In the genomic region with DNA sequence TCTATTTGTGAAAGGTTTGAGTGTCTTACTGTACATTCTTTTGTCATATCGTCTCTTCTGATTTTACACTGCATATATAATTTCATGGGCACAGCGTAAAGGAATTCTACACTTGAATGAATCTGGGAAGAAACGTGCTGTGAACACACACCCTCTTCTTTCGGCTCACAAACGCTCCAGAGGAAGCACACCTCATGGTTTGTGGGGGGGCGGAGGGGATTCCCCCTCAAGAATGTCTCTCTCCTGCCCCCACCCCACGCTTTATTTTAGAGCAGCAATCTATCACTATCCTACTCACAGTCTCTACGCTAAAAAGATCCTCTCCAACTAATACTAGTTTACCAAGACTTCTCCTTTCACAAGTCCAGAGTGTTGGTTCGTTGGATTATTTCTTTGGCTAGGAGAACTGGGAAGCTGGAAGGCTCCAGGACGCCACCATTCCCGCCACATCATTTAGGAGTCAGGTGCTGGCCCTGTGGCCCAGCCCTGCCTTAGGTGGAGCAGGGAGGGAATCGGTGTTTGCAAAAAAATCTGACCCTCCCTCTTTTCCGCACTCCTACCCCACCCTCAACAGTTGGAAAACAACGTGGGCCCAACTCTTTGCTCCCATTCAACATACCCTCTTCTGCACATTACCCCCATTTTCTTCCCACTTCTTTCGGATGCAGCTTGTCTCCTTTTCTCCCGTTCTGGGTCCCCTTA, we compare ENCODE assay signal across 9 mouse cellular contexts. TPM values are rescaled to one million over a fixed set of nuclear protein-coding genes. Genes with fewer than 3 reads are reported as not detected.
A peak's percentile ranks its signal among the peaks of the same experiment; 100 is the strongest.
DNase-seq lines count a peak whose midpoint lies in the region; ATAC-seq and TF ChIP-seq lines count a peak whose summit lies in the region.
"Had no signal": no experiment of that assay in that cellular context is flagged by ENCODE, and none has a peak within 500 bp of the region (broad histone marks: within the 10 kb centered on the region; RNA-seq: fewer than 3 reads in every experiment).

No protein-coding gene starts in this region.

- peak overlapping the region; percentile 95 for H3K27ac ChIP-seq in testis, adult 2 months (ENCODE audit: control insufficient read depth, insufficient read depth, low read depth, low read length)
- peak overlapping the region; percentile 92 for H3K27ac ChIP-seq in forebrain, postnatal 0 days (ENCODE audit: low read depth, low read length)
- H3K27ac ChIP-seq in liver, embryonic 15.5 days (replicated peaks): peak overlapping the region; percentile 94
- H3K27ac ChIP-seq in spleen, adult 2 months (ENCODE audit: insufficient read depth, low read length): peak overlapping the region; percentile 91

- TF ChIP-seq CTCF in testis, adult 2 months (IDR thresholded peaks at IDR 0.05; ENCODE audit: control insufficient read depth, insufficient read depth, insufficient replicate concordance, low read depth, low read length): no peak
- no peak for TF ChIP-seq CTCF in forebrain, postnatal 0 days (IDR thresholded peaks at IDR 0.05; ENCODE audit: low read depth)
- no peak for TF ChIP-seq CTCF in spleen, adult 2 months (IDR thresholded peaks at IDR 0.05; ENCODE audit: extremely low read depth, insufficient read depth, insufficient read length, insufficient replicate concordance)

- peak overlapping the region; percentile 97 for H3K4me3 ChIP-seq in testis, adult 2 months (ENCODE audit: control insufficient read depth, low read depth, low read length)
- H3K4me3 ChIP-seq in forebrain, postnatal 0 days (ENCODE audit: low read depth, low read length): peak overlapping the region; percentile 83
- peak overlapping the region; percentile 89 for H3K4me3 ChIP-seq in liver, embryonic 15.5 days (replicated peaks)
- peak overlapping the region; percentile 85 for H3K4me3 ChIP-seq in spleen, adult 2 months (ENCODE audit: extremely low read depth, insufficient read depth, insufficient read length)

- H3K9ac ChIP-seq in forebrain, postnatal 0 days: peak overlapping the region; percentile 79
- peak overlapping the region; percentile 94 for H3K9ac ChIP-seq in liver, embryonic 15.5 days

- H3K9me3 ChIP-seq in forebrain, postnatal 0 days (ENCODE audit: low read length): no peaks in the 10 kb centered on the region
- H3K9me3 ChIP-seq in liver, embryonic 15.5 days (replicated peaks): no peaks in the 10 kb centered on the region

- H3K36me3 ChIP-seq in testis, adult 2 months (ENCODE audit: control insufficient read depth, insufficient read depth, low read length): no peaks in the 10 kb centered on the region
- H3K36me3 ChIP-seq in forebrain, postnatal 0 days (ENCODE audit: insufficient read depth): no peaks in the 10 kb centered on the region
- no peaks in the 10 kb centered on the region for H3K36me3 ChIP-seq in liver, embryonic 15.5 days (replicated peaks)
- H3K36me3 ChIP-seq in spleen, adult 2 months (ENCODE audit: control insufficient read depth, insufficient read depth, low read length): no peaks in the 10 kb centered on the region

- DNase-seq in cerebellum, adult 11 months: peak; percentile 29
- DNase-seq in cerebellum, postnatal 4 days (ENCODE audit: low spot score in 2 of 2): no peak
- DNase-seq in testis, postnatal 10 days (ENCODE audit: low spot score): no peak
- DNase-seq in forebrain, postnatal 0 days: peak; percentile 24
- peak; percentile 37 to 71 for DNase-seq in spleen, adult 2 months (ENCODE audit: low read depth in 1 of 2, low spot score in 2 of 2)
- DNase-seq in frontal cortex, postnatal 25 days (ENCODE audit: low spot score in 2 of 2): no peak

- ATAC-seq in forebrain, postnatal 0 days: peak; percentile 46
- peak; percentile 49 for ATAC-seq in liver, embryonic 15.5 days (ENCODE audit: insufficient read depth)

- peaks cover 2% of the 10 kb centered on the region for H3K4me1 ChIP-seq in testis, adult 2 months (ENCODE audit: control insufficient read depth, insufficient read depth, low read length)
- H3K4me1 ChIP-seq in forebrain, postnatal 0 days (ENCODE audit: insufficient read depth): no peaks in the 10 kb centered on the region
- peaks cover 28% of the 10 kb centered on the region for H3K4me1 ChIP-seq in liver, embryonic 15.5 days (replicated peaks)
- no peaks in the 10 kb centered on the region for H3K4me1 ChIP-seq in spleen, adult 2 months (ENCODE audit: control insufficient read depth, insufficient read depth, insufficient read length)

- no peak for TF ChIP-seq POLR2A in testis, adult 2 months (IDR thresholded peaks at IDR 0.05; ENCODE audit: control insufficient read depth, low read depth, low read length)
- no peak for TF ChIP-seq POLR2A in spleen, adult 2 months (IDR thresholded peaks at IDR 0.05; ENCODE audit: low read depth, low read length)

- no peaks in the 10 kb centered on the region for H3K27me3 ChIP-seq in testis, adult 2 months (ENCODE audit: control insufficient read depth, insufficient read depth, low read length)
- no peaks in the 10 kb centered on the region for H3K27me3 ChIP-seq in forebrain, postnatal 0 days (ENCODE audit: insufficient read depth, low read length)
- H3K27me3 ChIP-seq in liver, embryonic 15.5 days: no peaks in the 10 kb centered on the region
- no peaks in the 10 kb centered on the region for H3K27me3 ChIP-seq in spleen, adult 2 months (ENCODE audit: control insufficient read depth, insufficient read depth, low read length)
- H3K27me3 ChIP-seq: Patski had no signal

- WGBS in forebrain, postnatal 0 days: 2% methylated on average over 16 of the region's 16 CpGs
- 6% methylated on average over 16 of the region's 16 CpGs for WGBS in liver, embryonic 15.5 days (ENCODE audit: insufficient replicate concordance)
- 2% methylated on average over 16 of the region's 16 CpGs for WGBS in spleen, adult 2 months

- peak overlapping the region; percentile 86 for H3K4me2 ChIP-seq in forebrain, postnatal 0 days (ENCODE audit: low read depth)
- peak overlapping the region; percentile 96 for H3K4me2 ChIP-seq in liver, embryonic 15.5 days

RNA-seq across cellular contexts. Expression of a gene that starts 0.8 kb away (rescaled TPM):
- 12.9 and 14.4 TPM in 2 replicates for polyA plus RNA-seq in testis, adult 2 months (2012; rRNA removed)
- 20.5 and 28.9 TPM in 2 replicates for total RNA-seq in forebrain, postnatal 0 days (2014; rRNA removed)
- polyA plus RNA-seq in forebrain, postnatal 0 days (2015; fragmentation: Nextera tagmentation; extraction: Ambion mirVana): 3.0 and 4.8 TPM in 2 replicates
- polyA plus RNA-seq in liver, embryonic 15.5 days (2015; fragmentation: Nextera tagmentation; extraction: Ambion mirVana): 0.77 and 0.78 TPM in 2 replicates
- 1.9 and 2.1 TPM in 2 replicates for polyA plus RNA-seq in spleen, adult 2 months (2012; rRNA removed)

RNA-seq across cellular contexts. Expression of a gene that starts 16.3 kb away (rescaled TPM):
- 0.28 and 0.47 TPM in 2 replicates for polyA plus RNA-seq in testis, adult 2 months (2012; rRNA removed)
- total RNA-seq in forebrain, postnatal 0 days (2014; rRNA removed): 0.15 and 0.57 TPM in 2 replicates
- polyA plus RNA-seq in forebrain, postnatal 0 days (2015; fragmentation: Nextera tagmentation; extraction: Ambion mirVana): 0.30 and 0.83 TPM in 2 replicates
- 2.8 and 4.4 TPM in 2 replicates for polyA plus RNA-seq in liver, embryonic 15.5 days (2015; fragmentation: Nextera tagmentation; extraction: Ambion mirVana)
- not detected in 2 replicates for polyA plus RNA-seq in spleen, adult 2 months (2012; rRNA removed)
- polyA plus RNA-seq: Patski had no signal

RNA-seq across cellular contexts. Expression of a gene that starts 28.1 kb away (rescaled TPM):
- 0.38 and 0.60 TPM in 2 replicates for polyA plus RNA-seq in testis, adult 2 months (2012; rRNA removed)
- total RNA-seq in forebrain, postnatal 0 days (2014; rRNA removed): 0.15 and 0.24 TPM in 2 replicates
- polyA plus RNA-seq in forebrain, postnatal 0 days (2015; fragmentation: Nextera tagmentation; extraction: Ambion mirVana): 0.17 and 0.19 TPM in 2 replicates
- 0.68 and 1.3 TPM in 2 replicates for polyA plus RNA-seq in liver, embryonic 15.5 days (2015; fragmentation: Nextera tagmentation; extraction: Ambion mirVana)
- polyA plus RNA-seq in spleen, adult 2 months (2012; rRNA removed): 0.05 and 0.07 TPM in 2 replicates

RNA-seq across cellular contexts. Expression of a gene that starts 34.0 kb away (rescaled TPM):
- polyA plus RNA-seq in testis, adult 2 months (2012; rRNA removed): 78.2 and 80.7 TPM in 2 replicates
- 65.0 and 86.4 TPM in 2 replicates for total RNA-seq in forebrain, postnatal 0 days (2014; rRNA removed)
- polyA plus RNA-seq in forebrain, postnatal 0 days (2015; fragmentation: Nextera tagmentation; extraction: Ambion mirVana): 46.0 and 57.1 TPM in 2 replicates
- polyA plus RNA-seq in liver, embryonic 15.5 days (2015; fragmentation: Nextera tagmentation; extraction: Ambion mirVana): 35.3 and 40.6 TPM in 2 replicates
- 181 and 239 TPM in 2 replicates for polyA plus RNA-seq in spleen, adult 2 months (2012; rRNA removed)

RNA-seq across cellular contexts. Expression of a gene that starts 54.7 kb away (rescaled TPM):
- 2.1 and 2.3 TPM in 2 replicates for polyA plus RNA-seq in testis, adult 2 months (2012; rRNA removed)
- total RNA-seq in forebrain, postnatal 0 days (2014; rRNA removed): 11.2 and 17.9 TPM in 2 replicates
- 14.0 and 20.7 TPM in 2 replicates for polyA plus RNA-seq in forebrain, postnatal 0 days (2015; fragmentation: Nextera tagmentation; extraction: Ambion mirVana)
- polyA plus RNA-seq in liver, embryonic 15.5 days (2015; fragmentation: Nextera tagmentation; extraction: Ambion mirVana): 6.3 and 7.3 TPM in 2 replicates
- polyA plus RNA-seq in spleen, adult 2 months (2012; rRNA removed): 10.5 and 20.8 TPM in 2 replicates

Comparison
In these comparisons a context has a peak if more than half of its experiments do, and no peak if none do; other contexts are left out.
1. DNase-seq: peak in cerebellum, adult 11 months (single experiment), forebrain, postnatal 0 days (single experiment) and spleen, adult 2 months (2 of 2); none in cerebellum, postnatal 4 days (0 of 2), testis, postnatal 10 days (single experiment) and frontal cortex, postnatal 25 days (0 of 2).
2. Peak in every context shown above with its lines, with median percentiles within 50 percentile points of each other: H3K27ac ChIP-seq and H3K4me3 ChIP-seq.